Mouse (Mus musculus) spleen, adult 2 months (tissue): ENCODE results near the gene Gm5737.

Source experiments
- CTCF ChIP-seq: fragments of 200-500 bp; IDR thresholded peaks from 2 replicates; pipeline ENCODE4 v1.5.1; 2011; ENCODE audit warnings: mild to moderate bottlenecking, inconsistent platforms; ENCODE audit not compliant: insufficient read depth, insufficient read length, insufficient replicate concordance; ENCODE audit errors: extremely low read depth
- POLR2A ChIP-seq: fragments of 200-500 bp; IDR thresholded peaks from 2 replicates; pipeline ENCODE4 v1.6.1; 2011; ENCODE audit warnings: low read depth, low read length, inconsistent platforms

DNA sequence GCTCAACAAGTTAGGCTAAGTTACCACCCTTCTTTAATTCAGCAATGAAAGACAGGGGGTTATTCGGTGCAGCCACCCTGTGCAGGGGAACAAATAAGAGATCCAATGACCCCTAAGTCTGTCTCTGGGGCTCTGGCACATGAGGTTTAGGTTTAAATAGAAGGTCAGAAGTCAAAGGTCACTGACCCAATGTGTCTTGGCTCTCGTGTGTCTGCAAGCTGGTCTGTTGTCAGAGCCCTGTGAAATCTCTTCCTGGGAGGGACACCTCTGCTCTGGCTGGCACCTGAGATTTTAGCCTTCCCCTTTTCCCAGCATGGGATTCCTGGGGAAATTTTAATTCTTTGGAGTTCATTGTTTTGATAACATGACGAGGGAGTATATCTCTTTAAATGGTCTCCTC is 50.0 kb downstream of the Gm5737 start:
- TF ChIP-seq CTCF (no peak), POLR2A (no peak)
